Mouse (Mus musculus) forebrain, embryonic 10.5 days (tissue): ENCODE measurements around the gene Emp3. TPM values are rescaled to one million over a fixed set of nuclear protein-coding genes. Genes with fewer than 3 reads are reported as not detected.
"Not testable (repeated sequence)": the region's sequence is repeated elsewhere in the genome, so short reads cannot be mapped to it uniquely, and the experiment has no call there.

ENCODE experiments used
- DNase-seq: peaks from one replicate; pipeline ENCODE4 v3.0.0-alpha.2; 2017; ENCODE audit warnings: low spot score; ENCODE audit errors: extremely low spot score
- H3K27ac ChIP-seq: fragments of 300-500 bp; sonication (generic); 2 replicates; pipeline ENCODE4 v1.5.1; 2016; ENCODE audit warnings: mild to moderate bottlenecking
- H3K27me3 ChIP-seq: fragments of 300-500 bp; sonication (generic); 2 replicates; pipeline ENCODE4 v1.6.1; 2016; ENCODE audit warnings: mild to moderate bottlenecking; ENCODE audit not compliant: poor library complexity, severe bottlenecking
- H3K36me3 ChIP-seq: fragments of 300-500 bp; sonication (generic); replicated peaks from 2 replicates; pipeline ENCODE4 v1.6.1; 2016; ENCODE audit warnings: mild to moderate bottlenecking, moderate library complexity
- H3K4me1 ChIP-seq: fragments of 300-500 bp; sonication (generic); 2 replicates; pipeline ENCODE4 v1.6.1; 2016
- H3K4me3 ChIP-seq: fragments of 300-500 bp; sonication (generic); 2 replicates; pipeline ENCODE4 v1.5.1; 2016; ENCODE audit warnings: mild to moderate bottlenecking, moderate library complexity
- H3K9me3 ChIP-seq: fragments of 300-500 bp; sonication (generic); 2 replicates; pipeline ENCODE4 v1.6.1; 2016; ENCODE audit warnings: mild to moderate bottlenecking, moderate library complexity
- WGBS: fragments of 180-500 bp; shearing (Covaris S2); methylation state at CpG from one replicate; pipeline ENCODE4 v1.1.7; 2016; 5-methylcytosine and 5-hydroxymethylcytosine counted together
- polyA plus RNA-seq: library from polyadenylated mRNA; unstranded; fragments of >200 nt; fragmentation: Nextera tagmentation; extraction: Ambion mirVana; gene quantifications from 2 replicates; pipeline ENCODE4 v1.2.1, GENCODE M21; 2016

Gene Emp3
- polyA plus RNA-seq, 1 experiment from 2014 or later = 9.7 TPM

DNA sequence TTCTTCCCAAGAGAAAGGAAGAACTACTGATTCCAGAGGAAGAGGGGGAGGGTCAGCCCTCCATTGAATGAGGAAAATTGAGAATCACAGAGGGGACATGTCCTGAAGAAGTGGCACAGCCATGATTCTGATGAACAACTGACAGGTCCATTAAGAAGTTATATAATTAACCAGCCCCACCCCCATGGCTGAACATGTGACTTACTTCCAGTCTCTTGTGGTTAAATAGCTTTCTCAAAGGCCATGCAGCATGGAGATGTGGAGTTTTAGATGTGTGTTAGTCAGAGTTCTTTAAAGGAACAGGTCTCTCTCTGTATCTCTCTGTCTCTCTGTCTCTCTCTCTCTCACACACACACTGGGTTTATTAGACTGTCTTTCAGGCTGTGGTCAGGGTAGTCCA is 12.8 kb downstream of the Emp3 start:
- H3K27me3 ChIP-seq = no peaks in the 10 kb centered on the region
- H3K36me3 ChIP-seq = peaks cover 43% of the 10 kb centered on the region
- no peak overlapping the region for H3K27ac ChIP-seq
- DNase-seq = no peak
- peaks cover 11% of the 10 kb centered on the region for H3K9me3 ChIP-seq
- H3K4me3 ChIP-seq = no peak overlapping the region
- no peaks in the 10 kb centered on the region for H3K4me1 ChIP-seq

DNA sequence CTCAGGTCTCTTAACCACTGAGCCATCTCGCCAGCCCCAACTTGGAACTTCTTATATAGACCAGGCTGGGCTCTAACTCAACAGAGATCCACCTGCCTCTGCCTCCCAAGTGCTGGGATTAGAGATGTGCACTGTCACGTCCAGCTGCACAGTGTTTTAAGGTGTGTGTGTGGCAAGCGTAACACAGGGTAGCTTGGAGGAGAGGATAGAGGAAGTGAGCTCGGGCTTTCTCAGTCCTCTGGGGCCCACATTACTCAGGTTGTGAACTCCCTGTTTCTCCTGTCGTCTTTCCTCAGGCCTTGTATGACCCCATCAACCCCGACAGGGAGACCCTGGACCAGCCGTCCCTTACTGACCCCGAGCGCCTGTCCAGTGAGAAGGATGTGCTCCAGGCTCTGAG is 14.6 kb downstream of the Emp3 start:
- Histone ChIP-seq H3K36me3 (peaks cover 37% of the 10 kb centered on the region), H3K27me3 (no peaks in the 10 kb centered on the region), H3K4me1 (no peaks in the 10 kb centered on the region), H3K4me3 (no peak overlapping the region), H3K27ac (no peak overlapping the region), H3K9me3 (peaks cover 11% of the 10 kb centered on the region)
- WGBS = 93% methylated on average over 9 of the region's 9 CpGs
- no peak for DNase-seq

DNA sequence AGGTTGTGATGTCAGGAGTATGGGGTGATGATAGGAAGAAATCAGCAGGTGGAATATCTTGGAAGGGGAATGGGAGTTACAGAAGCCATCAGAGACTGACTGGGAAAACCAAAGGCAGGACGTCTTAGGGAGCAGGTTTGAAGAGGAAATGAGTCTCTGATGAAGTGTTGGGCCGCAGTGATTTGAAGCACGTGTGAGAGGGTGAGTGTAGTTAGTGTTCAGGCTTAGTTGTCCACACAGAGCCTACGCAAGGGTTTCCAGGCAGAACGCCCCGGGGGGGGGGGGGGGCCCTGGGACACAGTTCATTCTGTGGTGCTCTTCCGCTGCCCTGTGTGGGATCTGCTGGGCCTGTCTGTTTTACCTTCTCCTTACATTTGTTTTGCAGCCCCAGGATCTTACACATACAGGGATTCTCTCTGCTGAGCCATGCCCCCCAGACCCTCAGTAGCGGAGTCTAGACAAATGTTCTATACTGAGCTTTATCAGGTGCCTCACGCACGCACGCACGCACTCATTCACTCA is 18.7 kb downstream of the Emp3 start:
- Histone ChIP-seq H3K4me1 (peaks cover 6% of the 10 kb centered on the region), H3K27ac (no peak overlapping the region), H3K4me3 (no peak overlapping the region), H3K9me3 (0 out of 2 replicates have a peak, but pooled peaks cover 4% of the 10 kb centered on the region), H3K27me3 (no peaks in the 10 kb centered on the region), H3K36me3 (peaks cover 5% of the 10 kb centered on the region)
- no peak for DNase-seq
- 77% methylated on average over 12 of the region's 12 CpGs for WGBS

DNA sequence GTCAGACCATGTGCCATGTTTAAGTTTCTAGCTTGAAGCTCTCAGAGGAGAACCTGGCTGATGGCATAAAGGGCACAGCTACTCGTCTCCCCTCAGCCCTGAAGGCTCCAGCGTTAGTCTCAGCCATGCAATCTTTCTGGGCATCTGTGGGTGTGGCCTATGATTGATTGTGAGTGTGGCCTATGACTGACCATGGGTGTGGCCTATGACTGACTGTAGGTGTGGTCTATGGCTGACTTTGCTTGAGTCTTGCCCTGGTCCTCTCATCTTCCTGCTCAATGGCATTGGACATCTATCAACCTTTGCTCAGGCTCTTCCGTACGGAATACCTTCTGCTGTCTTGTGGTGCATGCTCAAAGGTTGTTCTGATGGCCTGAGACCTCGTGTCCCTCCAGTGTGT is 19.6 kb downstream of the Emp3 start:
- H3K27ac ChIP-seq = no peak overlapping the region
- 65% methylated on average over 5 of the region's 5 CpGs for WGBS
- DNase-seq = no peak

DNA sequence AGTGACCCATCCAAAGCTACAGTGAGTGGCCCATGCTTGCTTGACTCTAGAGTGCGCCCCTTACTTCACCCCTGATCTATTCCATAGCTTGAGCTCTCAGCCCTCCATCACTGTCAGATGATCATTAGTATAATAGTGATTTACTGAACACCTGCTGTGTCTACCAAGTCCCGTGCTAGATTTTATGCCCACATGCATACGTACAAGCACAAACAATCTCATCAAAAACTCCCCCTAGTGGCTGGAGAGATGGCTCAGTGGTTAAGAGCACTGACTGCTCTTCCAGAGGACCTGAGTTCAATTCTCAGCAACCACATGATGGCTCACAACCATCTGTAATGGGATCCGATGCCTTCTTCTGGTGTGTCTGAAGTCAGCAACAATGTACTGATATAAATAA is 23.1 kb downstream of the Emp3 start:
- not testable (repeated sequence) for H3K9me3 ChIP-seq, H3K36me3 ChIP-seq, H3K27ac ChIP-seq, DNase-seq, H3K27me3 ChIP-seq
- peaks cover 17% of the 10 kb centered on the region for H3K4me1 ChIP-seq
- peak overlapping the region; percentile 62 for H3K4me3 ChIP-seq
- WGBS = 62% methylated on average over 4 of the region's 4 CpGs

More for the DNA sequence above, 19.6 kb downstream of the Emp3 start:
- no peaks in the 10 kb centered on the region; the same call in 1 of the 2 replicates for H3K36me3 ChIP-seq
- peaks cover 12% of the 10 kb centered on the region for H3K4me1 ChIP-seq
- H3K4me3 ChIP-seq = no peak overlapping the region
- H3K9me3 ChIP-seq = 0 out of 2 replicates have a peak, but pooled peaks cover 4% of the 10 kb centered on the region
- no peaks in the 10 kb centered on the region for H3K27me3 ChIP-seq

DNA sequence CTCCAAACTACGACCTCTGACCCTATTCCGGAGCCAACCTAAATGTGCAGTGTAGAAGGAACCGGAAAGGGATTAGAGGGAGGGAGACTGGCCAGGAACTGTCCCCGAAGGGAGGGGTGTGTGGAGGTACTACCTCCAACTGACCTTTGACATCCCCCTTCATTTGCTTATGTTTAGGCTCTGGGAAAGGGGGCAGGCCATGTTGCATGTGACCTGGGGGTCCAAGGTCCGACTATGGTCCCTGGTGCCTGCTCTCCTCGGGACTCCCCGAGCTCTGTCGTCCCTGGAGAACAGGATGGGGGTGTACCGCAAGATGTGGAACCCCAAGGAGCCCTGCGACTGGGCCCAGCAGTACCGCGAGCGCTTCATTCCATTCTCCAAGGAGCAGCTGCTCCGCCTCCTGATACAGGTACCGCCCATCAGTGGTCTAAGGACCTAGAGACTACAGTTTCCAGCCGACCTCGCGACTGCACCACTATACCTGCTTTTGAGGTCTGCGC is 23.9 kb downstream of the Emp3 start:
- H3K27ac ChIP-seq = peak overlapping the region; percentile 91
- H3K27me3 ChIP-seq = peaks cover 9% of the 10 kb centered on the region
- H3K9me3 ChIP-seq = no peaks in the 10 kb centered on the region
- under 1% methylated on average over 19 of the region's 19 CpGs for WGBS
- H3K4me1 ChIP-seq = peaks cover 17% of the 10 kb centered on the region
- H3K36me3 ChIP-seq = no peaks in the 10 kb centered on the region
- DNase-seq = peak; percentile 66
- peak overlapping the region; percentile 62 for H3K4me3 ChIP-seq

DNA sequence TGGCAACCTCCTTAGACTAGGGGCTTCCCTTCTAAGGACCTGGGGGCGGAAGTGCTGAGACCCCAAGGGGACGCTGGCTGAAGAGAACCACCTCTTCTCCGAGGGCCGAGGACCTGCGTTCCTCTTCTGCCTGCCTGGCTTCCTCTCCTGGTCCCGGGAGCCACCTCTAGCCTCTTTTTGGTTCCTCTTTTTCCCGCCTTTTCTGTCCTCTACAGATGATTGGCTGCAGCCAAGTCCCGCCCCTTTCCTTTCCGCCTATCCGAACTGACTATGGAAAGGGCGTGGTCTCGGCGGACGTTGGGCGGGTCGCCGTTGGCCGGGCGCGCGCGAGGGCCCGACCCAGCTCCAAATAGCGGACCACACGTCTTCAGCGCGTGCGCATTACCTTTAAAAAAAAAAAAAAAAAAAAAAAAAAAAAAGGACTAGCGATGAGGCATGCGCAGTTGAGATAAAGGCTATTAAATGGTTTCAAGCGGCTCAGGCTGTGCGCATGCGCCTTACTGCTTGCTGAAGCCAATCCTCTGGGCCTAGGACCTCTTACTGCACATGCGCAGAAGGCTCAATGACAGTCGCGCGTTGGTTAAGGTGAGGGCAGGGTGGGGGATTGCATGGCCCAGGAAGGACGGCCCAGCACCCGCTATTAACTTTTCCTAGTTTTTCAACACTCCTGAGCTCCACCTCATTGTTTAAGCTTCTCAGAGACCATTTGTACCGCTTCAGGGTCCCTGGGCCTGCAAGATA is 24.5 kb downstream of the Emp3 start, which contains the start of the genes Syngr4 and Tmem143:
Gene Syngr4, minus strand, starts transcription at position 198 of the 741 bp plus-strand sequence.
Gene Tmem143, plus strand, starts transcription at position 425 of the 741 bp plus-strand sequence.
- H3K9me3 ChIP-seq = no peaks in the 10 kb centered on the region
- peaks cover 9% of the 10 kb centered on the region for H3K27me3 ChIP-seq
- under 1% methylated on average over 40 of the region's 40 CpGs for WGBS
- no peaks in the 10 kb centered on the region for H3K36me3 ChIP-seq
- H3K27ac ChIP-seq = peak within 1 kb of the TSS; percentile 91
- peak within 1 kb of the TSS; percentile 62 for H3K4me3 ChIP-seq
- peaks cover 19% of the 10 kb centered on the region for H3K4me1 ChIP-seq
- peak; percentile 95 for DNase-seq

DNA sequence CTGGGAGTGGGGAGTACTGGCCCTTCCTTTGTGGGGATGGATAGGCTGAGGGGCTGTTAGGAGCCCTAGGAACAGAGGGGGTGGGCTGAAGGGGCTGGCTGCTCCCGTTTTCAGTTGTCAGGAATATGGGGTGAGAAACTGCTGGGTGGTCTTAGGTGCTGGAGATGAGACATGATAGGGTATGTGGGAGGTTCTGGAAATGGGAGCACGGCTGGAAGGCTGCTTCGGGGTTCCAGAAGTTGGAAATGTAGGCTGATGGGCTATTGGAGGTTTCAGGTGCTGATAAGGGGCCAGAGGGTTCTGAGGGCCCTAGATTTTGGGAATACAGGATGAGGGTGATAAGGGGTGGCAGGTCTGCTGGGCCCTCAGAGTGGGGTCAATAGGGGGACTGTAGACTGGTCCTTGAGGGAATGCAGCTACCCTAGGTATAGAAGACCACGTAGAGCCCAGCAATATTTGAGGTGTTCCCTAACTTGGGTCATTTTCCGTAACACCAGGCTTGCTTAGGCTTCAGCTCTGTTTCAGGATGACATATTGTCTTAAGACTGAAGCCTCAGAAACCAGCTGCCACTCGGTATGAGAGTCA is 25.2 kb downstream of the Emp3 start:
- no peaks in the 10 kb centered on the region for H3K9me3 ChIP-seq
- H3K4me3 ChIP-seq = peak overlapping the region; percentile 62
- H3K4me1 ChIP-seq = peaks cover 22% of the 10 kb centered on the region
- H3K27me3 ChIP-seq = peaks cover 9% of the 10 kb centered on the region
- WGBS = 76% methylated on average over 6 of the region's 6 CpGs
- peak overlapping the region; percentile 91 for H3K27ac ChIP-seq
- DNase-seq = no peak
- H3K36me3 ChIP-seq = no peaks in the 10 kb centered on the region

DNA sequence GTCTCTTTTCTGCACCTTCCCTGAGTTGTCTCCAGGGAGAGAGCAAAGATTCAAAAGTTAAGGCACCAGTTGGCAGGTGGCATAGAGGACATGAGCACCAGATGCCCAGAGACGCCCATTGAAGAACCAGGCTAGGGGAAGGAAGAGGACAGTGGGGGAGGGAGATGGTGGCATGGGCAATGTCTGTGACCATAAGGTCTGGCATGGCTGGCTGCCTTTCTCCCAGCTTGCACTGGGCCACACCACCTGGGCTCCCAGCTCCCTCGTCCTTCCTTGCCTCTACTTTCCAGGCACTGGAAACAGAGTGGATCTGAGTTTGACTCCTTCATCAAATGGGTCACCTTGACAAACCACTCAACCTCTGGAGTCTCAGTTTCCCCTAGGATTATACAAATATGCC is 28.6 kb downstream of the Emp3 start:
- Histone ChIP-seq H3K9me3 (no peaks in the 10 kb centered on the region), H3K27me3 (peaks cover 9% of the 10 kb centered on the region), H3K4me3 (no peak overlapping the region), H3K27ac (no peak overlapping the region), H3K4me1 (peaks cover 18% of the 10 kb centered on the region), H3K36me3 (no peaks in the 10 kb centered on the region)
- 97% methylated on average over 2 of the region's 2 CpGs for WGBS
- DNase-seq = no peak

DNA sequence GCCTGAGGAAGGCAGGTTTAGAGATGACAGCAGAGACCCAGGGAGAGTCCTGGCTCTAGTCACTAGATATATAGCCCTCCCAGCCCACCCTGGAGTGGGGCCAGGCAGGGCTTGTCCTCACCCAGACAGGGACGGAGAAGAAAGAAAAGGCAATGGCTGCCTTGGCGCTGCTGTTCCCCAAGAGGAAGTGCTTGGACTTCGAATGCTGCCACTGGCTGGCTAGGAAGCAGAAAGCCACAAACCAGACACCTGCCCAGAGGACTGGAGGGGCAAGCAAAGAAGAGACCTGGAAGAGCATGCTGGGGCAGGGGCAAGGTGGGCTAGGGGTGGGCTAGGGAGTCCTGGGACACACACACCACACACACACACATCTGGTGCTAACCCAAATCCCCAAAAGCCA is 34.0 kb downstream of the Emp3 start:
- Histone ChIP-seq H3K27me3 (no peaks in the 10 kb centered on the region), H3K4me1 (peaks cover 6% of the 10 kb centered on the region), H3K4me3 (no peak overlapping the region), H3K9me3 (no peaks in the 10 kb centered on the region), H3K36me3 (peaks cover 41% of the 10 kb centered on the region), H3K27ac (no peak overlapping the region)
- 59% methylated on average over 3 of the region's 3 CpGs for WGBS
- DNase-seq = no peak

DNA sequence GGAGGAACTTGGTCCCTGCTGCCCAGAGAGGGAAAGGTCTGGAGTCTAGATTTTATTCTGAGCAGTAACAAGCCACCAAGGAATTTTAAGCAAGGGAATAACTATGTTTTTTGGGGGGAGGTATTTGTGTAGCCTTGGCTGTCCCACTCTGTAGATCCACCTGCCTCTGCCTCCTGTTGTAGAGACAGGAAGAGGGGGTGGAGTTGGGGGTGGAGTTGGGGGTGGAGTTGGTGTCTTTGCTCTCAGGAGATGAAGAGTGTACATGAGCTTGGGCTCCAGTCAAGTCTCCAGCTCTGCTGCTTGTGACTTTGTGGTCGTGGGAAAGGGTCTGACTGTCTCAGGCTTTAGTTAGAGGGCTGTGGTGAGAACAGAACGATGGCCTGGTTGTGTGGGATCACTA is 40.2 kb downstream of the Emp3 start:
- Histone ChIP-seq H3K36me3 (peaks cover 99% of the 10 kb centered on the region), H3K4me3 (no peak overlapping the region), H3K27me3 (no peaks in the 10 kb centered on the region), H3K27ac (no peak overlapping the region), H3K9me3 (0 out of 2 replicates have a peak, but pooled peaks cover 2% of the 10 kb centered on the region), H3K4me1 (no peaks in the 10 kb centered on the region)
- DNase-seq = no peak
- 90% methylated on average over 2 of the region's 2 CpGs for WGBS

DNA sequence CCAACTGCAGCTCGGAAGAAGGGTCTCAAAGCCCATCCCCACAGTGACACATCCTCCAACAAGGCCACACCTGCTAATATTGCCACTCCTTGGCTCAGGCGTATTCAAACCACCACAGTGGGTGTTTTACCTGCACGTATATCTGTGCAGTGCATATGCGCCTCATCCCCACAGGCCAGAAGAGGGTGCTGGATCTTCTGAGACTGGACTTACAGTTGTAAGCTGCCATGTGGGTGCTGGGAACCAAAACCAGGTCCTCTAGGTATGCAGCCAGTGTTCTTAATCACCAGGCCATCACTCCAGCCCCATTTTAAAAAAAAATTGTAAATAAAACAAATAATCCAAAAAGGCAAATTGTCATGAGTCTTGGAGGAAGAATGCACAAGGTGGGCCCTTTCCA is 40.7 kb downstream of the Emp3 start:
- Histone ChIP-seq H3K36me3 (peaks cover 100% of the 10 kb centered on the region), H3K4me3 (no peak overlapping the region), H3K27ac (no peak overlapping the region), H3K27me3 (no peaks in the 10 kb centered on the region), H3K9me3 (0 out of 2 replicates have a peak, but pooled peaks cover 2% of the 10 kb centered on the region), H3K4me1 (no peaks in the 10 kb centered on the region)
- DNase-seq = no peak
- WGBS = 96% methylated on average over 4 of the region's 4 CpGs

DNA sequence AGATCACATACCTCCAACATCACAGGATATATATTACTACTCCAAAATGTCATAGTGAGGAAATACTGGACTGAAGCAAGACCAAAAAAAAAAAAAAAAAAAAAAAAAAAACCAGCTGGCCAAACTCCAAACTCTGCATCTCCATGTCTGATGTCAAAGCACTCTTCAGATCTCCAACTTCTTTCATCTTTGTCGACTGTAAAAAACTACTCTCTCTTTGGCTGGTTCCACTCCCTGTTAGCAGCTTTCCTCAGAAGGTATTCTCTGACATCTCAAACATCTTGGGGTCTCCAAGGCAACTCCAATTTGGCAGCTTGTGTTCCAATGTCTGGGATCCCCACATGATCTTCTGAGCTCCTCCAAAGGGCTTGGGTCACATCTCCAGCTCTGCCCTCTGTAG is 42.9 kb downstream of the Emp3 start, which contains the start of gene Grin2d:
Gene Grin2d, minus strand, starts transcription at position 101 of the 400 bp plus-strand sequence.
- H3K4me1 ChIP-seq = peaks cover 18% of the 10 kb centered on the region
- not testable (repeated sequence) for H3K4me3 ChIP-seq, H3K27ac ChIP-seq, DNase-seq, H3K9me3 ChIP-seq, H3K27me3 ChIP-seq
- H3K36me3 ChIP-seq = peaks cover 95% of the 10 kb centered on the region
- 93% methylated on average over 1 of the region's 1 CpGs for WGBS
